Mouse (Mus musculus) lung, adult 2 months (tissue): ENCODE data around the gene Gucy2d. TPM values are rescaled to one million over a fixed set of nuclear protein-coding genes. Genes with fewer than 3 reads are reported as not detected.

Experiments
- DNase-seq: peaks from one replicate; pipeline ENCODE4 v3.0.0; 2022
- H3K4me1 ChIP-seq: fragments of 200-500 bp; 2 replicates; pipeline ENCODE4 v1.6.1; 2011; ENCODE audit warnings: low read length; ENCODE audit not compliant: control insufficient read depth, insufficient read depth
- H3K4me3 ChIP-seq: fragments of 200-500 bp; replicated peaks from 2 replicates; pipeline ENCODE3; 2011; ENCODE audit warnings: low read depth, mild to moderate bottlenecking, control low read depth, low read length; ENCODE audit errors: extremely low read depth
- CTCF ChIP-seq: fragments of 200-500 bp; IDR thresholded peaks from 2 replicates; pipeline ENCODE4 v1.5.1; 2011; ENCODE audit warnings: mild to moderate bottlenecking, low read length, control low read depth; ENCODE audit not compliant: insufficient read depth
- POLR2A ChIP-seq: fragments of 200-500 bp; IDR thresholded peaks from 2 replicates; pipeline ENCODE4 v1.6.1; 2011; ENCODE audit warnings: low read depth, mild to moderate bottlenecking, control low read depth, low read length, borderline replicate concordance; ENCODE audit errors: extremely low read depth
- WGBS: fragments of 180-500 bp; shearing (Covaris S2); methylation state at CpG from one replicate; pipeline ENCODE4 v1.1.7; 2018; 5-methylcytosine and 5-hydroxymethylcytosine counted together
- polyA plus RNA-seq: library from polyadenylated mRNA; depleted of rRNA; stranded (reverse); fragments of >200 nt; gene quantifications from 2 replicates; pipeline ENCODE4 v1.2.3, GENCODE M21; 2012; rRNA removed

The Gucy2d gene
- 0.04 TPM in 1 of 2 replicates, not detected in the other for polyA plus RNA-seq

- Histone ChIP-seq H3K4me3 (no peak within 1 kb of the TSS), H3K4me1 (no peaks in the 10 kb centered on the region)
- 41% methylated on average over 10 of the region's 10 CpGs for WGBS
- no peak for DNase-seq
- TF ChIP-seq CTCF (no peak), POLR2A (no peak)
Measured at GRCm38 (mm10) chr7:98439956-98440466, at the start of gene Gucy2d. Gucy2d (plus strand) TSS chr7:98440416.

GRCm38 (mm10) chr7:98390486-98390885 lies 49.7 kb upstream of the Gucy2d start:
- DNase-seq, result no peak
- Histone ChIP-seq H3K4me1 (peaks cover 3% of the 10 kb centered on the region; the same call in 1 of the 2 replicates), H3K4me3 (no peak overlapping the region)
- 55% methylated on average over 2 of the region's 2 CpGs for WGBS
- TF ChIP-seq POLR2A (no peak), CTCF (no peak)

- no peak for DNase-seq
- TF ChIP-seq CTCF (no peak), POLR2A (no peak)
Measured at GRCm38 (mm10) chr7:98391351-98391936, 48.8 kb upstream of the Gucy2d start.

GRCm38 (mm10) chr7:98392466-98393201 lies 47.6 kb upstream of the Gucy2d start:
- no peak for DNase-seq
- TF ChIP-seq POLR2A, result no peak
- 80% methylated on average over 8 of the region's 8 CpGs for WGBS
- Histone ChIP-seq H3K4me3 (no peak overlapping the region), H3K4me1 (0 out of 2 replicates have a peak, but pooled peaks cover 3% of the 10 kb centered on the region)

More at GRCm38 (mm10) chr7:98391351-98391936, 48.8 kb upstream of the Gucy2d start:
- H3K4me3 ChIP-seq, result no peak overlapping the region
- 0 out of 2 replicates have a peak, but pooled peaks cover 3% of the 10 kb centered on the region for H3K4me1 ChIP-seq
- WGBS, result 58% methylated on average over 7 of the region's 7 CpGs

- DNase-seq, result no peak
- TF ChIP-seq POLR2A (no peak), CTCF (no peak)
- H3K4me3 ChIP-seq, result no peak overlapping the region
- no peaks in the 10 kb centered on the region for H3K4me1 ChIP-seq
- 83% methylated on average over 15 of the region's 15 CpGs for WGBS
Measured at GRCm38 (mm10) chr7:98402582-98403574, 37.3 kb upstream of the Gucy2d start.

- no peaks in the 10 kb centered on the region for H3K4me1 ChIP-seq
- TF ChIP-seq POLR2A (no peak), CTCF (no peak)
- H3K4me3 ChIP-seq, result no peak overlapping the region
- WGBS, result 88% methylated on average over 4 of the region's 4 CpGs
- no peak for DNase-seq
Measured at GRCm38 (mm10) chr7:98403996-98404395, 36.2 kb upstream of the Gucy2d start.

- no peak for TF ChIP-seq CTCF
- TF ChIP-seq POLR2A, result no peak
- no peak for DNase-seq
- H3K4me1 ChIP-seq, result no peaks in the 10 kb centered on the region
- WGBS, result 73% methylated on average over 5 of the region's 5 CpGs
- H3K4me3 ChIP-seq, result no peak overlapping the region
Measured at GRCm38 (mm10) chr7:98407615-98408014, 32.6 kb upstream of the Gucy2d start.

- H3K4me1 ChIP-seq, result no peaks in the 10 kb centered on the region
- no peak for DNase-seq
- WGBS, result 86% methylated on average over 4 of the region's 4 CpGs
- no peak overlapping the region for H3K4me3 ChIP-seq
- TF ChIP-seq CTCF, result no peak
- no peak for TF ChIP-seq POLR2A
Measured at GRCm38 (mm10) chr7:98413115-98413514, 27.1 kb upstream of the Gucy2d start.

- 25% methylated on average over 3 of the region's 3 CpGs for WGBS
- no peaks in the 10 kb centered on the region for H3K4me1 ChIP-seq
- no peak for TF ChIP-seq CTCF
- no peak for TF ChIP-seq POLR2A
- no peak overlapping the region for H3K4me3 ChIP-seq
- no peak for DNase-seq
Measured at GRCm38 (mm10) chr7:98415550-98415949, 24.7 kb upstream of the Gucy2d start.
